Mouse (Mus musculus): Measurements from ENCODE around the gene Kat5.

The Kat5 gene

DNA sequence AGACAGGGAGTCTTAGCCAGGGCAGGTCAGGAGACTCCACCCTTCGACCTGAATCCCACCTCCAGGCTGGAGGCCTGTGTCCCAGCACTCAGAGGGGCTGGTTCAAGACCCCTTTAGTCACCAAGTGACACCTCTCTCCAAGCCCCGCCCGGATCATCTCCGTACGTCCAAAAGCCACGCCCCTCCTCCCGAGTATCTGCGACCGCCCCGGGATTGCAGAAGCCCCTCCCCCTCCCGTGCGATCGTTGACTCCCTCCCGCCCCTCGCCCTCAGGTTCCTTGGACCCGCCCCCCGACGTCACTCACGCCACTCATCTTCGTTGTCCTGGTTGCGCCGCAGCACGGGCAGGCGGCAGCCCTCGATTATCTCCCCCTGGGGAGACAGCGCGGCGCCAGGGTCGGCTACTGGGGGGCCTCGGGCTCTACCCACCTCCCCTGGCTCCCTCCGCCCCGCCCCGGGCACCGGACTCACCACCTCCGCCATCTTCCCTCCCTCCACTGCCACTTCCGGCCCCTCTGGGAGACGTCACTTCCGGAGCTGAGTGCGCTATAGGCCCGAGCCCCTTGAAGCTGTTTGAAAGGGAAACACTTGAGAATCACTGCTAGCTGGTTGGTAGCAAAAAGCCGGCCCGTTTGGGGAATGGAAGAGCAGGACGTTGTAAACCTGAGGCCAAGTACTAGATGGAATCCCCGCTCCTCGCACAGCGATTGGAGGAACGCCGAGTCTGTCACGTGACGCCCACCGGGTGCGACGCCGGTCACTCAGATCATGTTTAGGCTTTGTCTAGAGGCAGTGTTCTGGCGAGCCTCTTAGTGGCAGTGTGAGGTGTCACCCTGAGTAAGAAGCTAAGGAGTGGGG, at the start of gene Kat5:
Gene Kat5, minus strand, starts transcription at position 691 of the 858 bp plus-strand sequence.
- peak; percentile 93 for DNase-seq (ENCODE audit: low spot score in 2 of 2)

DNA sequence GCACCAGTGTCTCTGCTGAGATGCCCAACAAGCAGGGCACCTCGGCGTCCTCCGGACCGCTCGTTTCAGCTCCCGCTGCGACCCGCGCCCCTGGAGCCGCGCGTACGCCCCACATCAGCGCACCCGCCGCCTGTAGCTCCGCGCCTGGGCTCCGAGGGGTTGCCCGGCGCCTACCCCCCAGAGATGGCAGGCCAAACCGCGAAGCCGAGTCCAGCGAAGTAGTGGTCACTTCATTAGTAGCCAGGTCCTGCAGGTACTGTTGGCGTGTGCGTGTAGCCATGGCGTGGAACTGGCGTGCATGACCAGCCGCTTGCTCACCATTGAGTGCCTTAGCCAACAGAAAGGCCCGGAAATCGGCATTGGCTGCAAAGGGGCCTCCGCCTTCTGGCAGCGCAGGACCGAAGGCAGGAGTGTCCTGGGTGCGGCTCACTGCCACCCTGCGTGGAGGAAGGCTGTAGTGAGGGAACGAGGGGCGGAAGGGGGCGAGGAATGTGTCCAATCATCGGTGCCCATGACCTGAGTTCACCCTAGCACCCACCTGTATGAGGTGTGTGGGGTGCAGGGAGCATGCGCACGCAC, 44.8 kb upstream of the Kat5 start:
- DNase-seq (ENCODE audit: low spot score in 2 of 2), result no peak

DNA sequence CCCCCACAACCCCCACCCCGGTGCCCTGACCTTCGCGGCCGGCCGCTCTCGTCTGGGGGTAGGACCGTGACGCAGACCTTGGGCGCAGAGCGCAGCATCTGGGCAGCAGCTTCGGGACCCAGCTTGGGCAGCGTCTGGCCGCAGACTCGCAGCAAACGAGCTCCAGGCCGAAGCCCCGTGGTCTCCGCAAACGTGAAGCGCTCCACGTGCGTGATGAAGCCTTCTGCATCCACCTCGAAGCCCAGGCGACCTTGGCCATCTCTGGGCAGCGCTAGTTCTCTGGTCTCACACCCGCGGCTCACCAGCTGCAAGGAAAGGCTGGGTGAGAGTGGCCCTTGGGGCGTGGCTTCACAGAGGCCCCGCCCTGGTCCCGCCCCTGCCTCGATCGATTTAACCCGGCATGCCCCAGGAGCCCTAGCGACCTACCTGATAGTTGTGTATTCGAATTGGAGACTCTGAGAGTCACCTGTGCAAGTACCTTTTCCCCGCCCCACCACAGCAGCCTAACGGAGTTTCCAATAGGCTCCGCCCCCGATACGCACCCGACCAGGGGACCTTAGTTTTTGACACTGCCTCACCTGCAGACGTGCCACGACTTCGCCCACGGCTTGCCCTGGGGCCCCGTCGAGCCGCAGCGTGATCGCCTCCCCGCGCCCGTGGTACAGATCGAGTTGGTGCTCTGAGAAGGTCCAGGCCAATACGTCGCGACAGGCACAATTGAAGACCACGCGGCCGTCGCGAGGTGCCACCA, 44.1 kb upstream of the Kat5 start:
- no peak for DNase-seq (ENCODE audit: low spot score in 2 of 2)

DNA sequence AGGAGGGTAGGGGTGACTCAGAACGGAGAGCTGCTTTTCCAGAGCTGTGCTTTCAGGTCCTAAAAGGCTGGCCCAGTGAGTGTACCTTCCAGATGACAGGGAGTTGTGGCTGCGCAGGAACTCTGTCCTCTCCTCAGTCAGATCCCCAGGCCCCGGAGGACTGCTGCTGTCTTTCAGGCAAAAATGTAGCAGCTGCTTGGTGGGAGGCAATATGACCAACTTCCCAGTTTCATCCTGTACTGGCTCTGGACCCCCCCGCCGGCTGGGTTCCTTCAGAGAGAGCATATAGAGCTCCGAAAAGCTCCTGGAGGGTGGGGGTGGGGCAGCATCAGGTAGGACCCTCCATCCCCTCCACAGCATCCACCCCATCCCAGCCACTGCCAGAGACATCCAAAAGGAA, 42.5 kb upstream of the Kat5 start:
- DNase-seq (ENCODE audit: low spot score in 2 of 2), result no peak

DNA sequence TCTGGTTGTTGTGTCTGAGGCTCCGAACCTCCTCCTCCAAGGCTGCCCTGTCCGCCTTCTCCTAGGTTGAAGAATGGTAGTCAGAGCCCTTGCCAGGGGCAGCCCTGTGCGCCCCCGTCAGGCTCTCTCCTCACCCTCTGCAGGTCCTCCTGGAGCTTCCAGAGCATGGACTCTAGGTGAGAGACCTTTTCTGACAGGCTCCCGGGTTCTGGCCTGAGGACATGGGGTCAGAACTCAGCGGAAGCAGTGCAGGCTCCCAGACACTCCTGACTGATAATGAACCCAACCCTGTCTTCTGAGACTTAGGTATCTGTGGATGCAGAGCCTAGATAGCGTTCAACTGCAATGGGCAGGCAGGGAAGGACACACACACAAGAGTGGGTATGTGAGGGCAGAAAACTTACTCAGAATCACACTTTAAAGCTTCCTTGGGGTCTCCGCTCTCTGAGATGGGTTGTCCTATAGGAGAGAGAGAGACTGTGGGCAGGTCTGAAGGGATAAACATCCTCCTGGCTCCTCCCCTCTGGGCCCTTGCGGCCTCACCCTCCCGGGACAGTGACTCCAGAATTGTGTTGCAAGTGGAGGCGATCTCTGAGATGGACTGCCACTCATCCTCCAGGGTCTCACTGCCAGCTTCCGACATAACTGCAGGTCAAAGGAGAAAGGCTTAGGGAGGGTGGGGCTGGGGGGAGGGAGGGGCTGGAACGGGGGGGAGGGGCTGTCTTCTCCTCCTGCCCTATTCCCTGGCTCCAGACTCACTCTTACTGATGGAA, 41.7 kb upstream of the Kat5 start:
- no peak for DNase-seq (ENCODE audit: low spot score in 2 of 2)

DNA sequence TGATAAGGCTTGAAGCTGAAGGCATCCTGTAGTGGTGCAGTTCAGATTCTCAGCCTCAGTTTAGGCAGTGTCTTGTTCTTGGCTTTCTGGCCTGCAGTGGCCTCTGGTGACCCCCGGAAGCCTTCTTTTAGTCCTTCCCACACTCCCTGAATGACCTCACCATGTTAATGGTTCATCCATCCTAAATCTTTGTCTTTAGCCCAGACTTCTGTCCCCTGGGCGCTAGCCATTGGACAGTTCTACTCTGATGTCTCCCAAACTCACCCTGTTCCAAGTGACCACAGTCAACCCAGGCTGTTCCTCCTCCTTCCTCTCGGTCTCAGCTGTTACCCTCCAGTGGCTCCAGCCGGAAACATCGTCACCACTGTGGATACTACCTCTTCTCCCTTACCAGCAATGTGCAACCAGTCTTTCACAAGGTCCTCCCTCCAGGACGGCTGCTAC, 39.3 kb upstream of the Kat5 start:
- peak; percentile 21 to 22 for DNase-seq (ENCODE audit: low spot score in 2 of 2)

DNA sequence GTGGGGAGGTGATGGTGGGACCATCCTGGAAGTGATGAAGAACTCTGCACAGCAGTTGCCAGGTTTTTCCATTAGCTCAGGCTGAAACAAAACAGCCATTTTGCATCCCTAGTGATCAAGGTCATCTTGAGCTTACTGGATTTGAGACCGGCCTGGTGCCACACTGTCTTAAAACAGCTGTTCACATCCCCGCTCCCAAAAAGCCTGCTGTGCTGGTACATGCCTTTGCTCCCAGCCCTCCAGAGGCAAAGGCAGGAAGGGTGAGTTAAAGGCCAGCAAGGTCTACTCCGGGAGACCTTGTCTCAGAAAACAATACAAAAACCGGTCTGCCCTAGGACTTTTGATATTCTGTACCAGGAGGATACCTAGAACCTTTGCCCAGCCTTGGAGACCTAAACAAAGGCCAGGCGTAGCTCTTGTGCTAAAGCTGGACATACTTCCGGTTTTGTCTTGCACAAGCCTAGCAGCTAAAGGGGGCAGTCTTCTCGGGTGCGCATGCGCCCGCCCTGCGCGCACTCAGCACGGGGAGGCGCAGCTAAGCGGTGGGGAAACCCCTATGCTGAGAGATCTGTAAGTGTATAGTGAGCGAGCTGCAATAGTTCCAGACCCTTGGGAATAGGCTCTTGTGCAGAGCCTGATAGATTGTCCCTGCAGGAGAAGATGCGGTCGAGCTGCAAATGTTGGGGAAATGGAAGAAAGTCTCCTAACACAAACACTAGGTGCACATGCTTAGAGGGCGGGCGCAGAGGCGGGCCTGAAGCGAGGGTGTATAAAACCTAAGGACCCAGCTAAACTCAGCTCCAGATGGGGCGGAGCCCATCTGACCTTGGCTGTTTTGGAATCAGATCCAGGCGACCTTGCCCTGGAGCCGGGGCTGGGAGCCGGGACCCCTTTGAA, 38.6 kb upstream of the Kat5 start:
- DNase-seq (ENCODE audit: low spot score in 2 of 2), result peak; percentile 88

DNA sequence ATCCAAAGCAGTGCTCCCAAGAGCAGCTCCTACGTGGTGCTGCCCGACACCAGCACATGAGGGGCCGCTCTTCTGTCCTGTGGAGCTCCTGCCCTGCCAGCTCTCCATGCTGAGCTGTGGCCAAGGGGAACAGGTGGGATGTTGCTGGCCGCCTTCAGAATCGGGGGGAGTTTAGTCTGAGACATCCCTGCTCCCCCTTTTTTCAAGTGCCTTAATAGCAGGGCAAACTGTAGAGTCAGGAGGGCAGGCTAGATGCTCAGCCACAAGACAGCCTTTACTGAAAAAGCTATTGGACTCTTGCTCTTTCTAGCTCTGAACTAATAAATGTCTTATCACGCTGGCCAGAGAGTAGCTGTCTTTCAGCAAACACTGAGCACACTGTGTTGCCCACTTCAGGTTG, 37.8 kb upstream of the Kat5 start:
- DNase-seq (ENCODE audit: low spot score in 2 of 2), result no peak

DNA sequence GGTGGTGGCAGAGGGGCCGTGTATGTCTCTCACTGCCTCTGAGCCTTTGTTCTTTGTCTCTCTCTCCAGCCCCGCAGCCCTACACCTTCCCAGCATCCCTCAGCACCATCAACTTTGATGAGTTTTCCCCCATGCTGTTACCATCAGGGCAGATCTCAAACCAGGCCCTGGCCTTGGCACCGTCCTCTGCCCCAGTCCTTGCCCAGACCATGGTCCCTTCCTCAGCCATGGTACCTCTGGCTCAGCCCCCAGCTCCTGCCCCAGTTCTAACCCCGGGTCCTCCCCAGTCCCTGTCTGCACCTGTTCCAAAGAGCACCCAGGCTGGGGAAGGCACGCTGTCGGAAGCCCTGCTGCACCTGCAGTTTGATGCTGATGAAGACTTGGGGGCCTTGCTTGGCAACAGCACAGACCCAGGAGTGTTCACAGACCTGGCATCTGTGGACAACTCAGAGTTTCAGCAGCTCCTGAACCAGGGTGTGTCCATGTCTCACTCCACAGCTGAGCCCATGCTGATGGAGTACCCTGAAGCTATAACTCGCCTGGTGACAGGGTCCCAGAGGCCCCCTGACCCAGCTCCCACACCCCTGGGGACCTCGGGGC, 36.8 kb upstream of the Kat5 start:
- DNase-seq (ENCODE audit: low spot score in 2 of 2), result no peak

DNA sequence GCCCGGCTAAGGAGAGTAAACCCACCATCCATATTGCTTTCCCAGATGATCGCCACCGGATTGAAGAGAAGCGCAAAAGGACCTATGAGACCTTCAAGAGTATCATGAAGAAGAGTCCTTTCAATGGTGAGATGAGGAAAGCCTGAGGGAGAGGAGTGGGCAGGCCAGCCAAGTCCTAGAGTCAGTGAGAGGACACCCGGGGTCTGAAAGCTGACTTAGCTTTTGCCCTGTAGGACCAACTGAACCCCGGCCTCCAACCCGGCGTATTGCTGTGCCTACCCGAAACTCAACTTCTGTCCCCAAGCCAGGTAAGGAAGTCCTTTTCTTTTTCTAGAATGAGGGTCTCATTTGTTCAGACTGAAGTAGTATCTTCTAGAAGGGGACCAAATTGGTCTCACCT, 35.2 kb upstream of the Kat5 start:
- DNase-seq (ENCODE audit: low spot score in 2 of 2), result no peak

DNA sequence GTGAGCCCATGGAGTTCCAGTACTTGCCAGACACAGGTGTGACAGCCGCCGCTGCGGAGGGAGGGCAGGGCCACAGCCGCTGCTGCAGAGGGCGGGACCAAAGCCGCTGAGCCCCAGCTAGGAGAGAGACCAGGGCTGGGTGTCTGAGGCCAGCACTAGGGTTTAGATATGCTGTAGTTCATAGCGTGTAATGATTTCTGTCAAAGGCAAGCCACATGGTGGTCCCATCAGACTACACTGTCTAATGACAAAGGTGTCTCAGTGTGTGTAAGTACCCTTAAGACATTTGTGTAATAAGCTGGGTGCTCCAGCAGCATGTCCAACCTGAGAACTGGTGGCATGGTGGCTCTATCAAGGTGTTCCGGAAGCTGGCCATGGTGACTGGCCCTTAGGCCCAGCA, 31.6 kb upstream of the Kat5 start:
- DNase-seq (ENCODE audit: low spot score in 2 of 2), result no peak

DNA sequence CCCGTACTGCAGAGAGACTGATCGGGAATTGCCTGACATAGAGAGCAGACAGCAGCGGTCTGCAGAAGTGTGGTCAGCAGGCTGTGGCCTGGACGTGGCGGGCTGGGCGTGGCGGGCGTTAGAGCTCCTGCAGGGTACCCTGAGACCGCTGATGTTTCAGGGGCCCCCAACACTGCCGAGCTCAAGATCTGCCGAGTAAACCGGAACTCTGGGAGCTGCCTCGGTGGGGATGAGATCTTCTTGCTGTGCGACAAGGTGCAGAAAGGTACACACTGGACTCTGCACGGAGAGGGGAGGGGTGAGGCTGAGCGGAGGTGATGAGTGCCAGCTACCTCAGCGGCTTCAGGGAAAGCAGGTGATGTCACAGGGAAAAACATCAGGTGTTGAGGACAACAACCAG, 31.0 kb upstream of the Kat5 start:
- no peak for DNase-seq (ENCODE audit: low spot score in 2 of 2)

DNA sequence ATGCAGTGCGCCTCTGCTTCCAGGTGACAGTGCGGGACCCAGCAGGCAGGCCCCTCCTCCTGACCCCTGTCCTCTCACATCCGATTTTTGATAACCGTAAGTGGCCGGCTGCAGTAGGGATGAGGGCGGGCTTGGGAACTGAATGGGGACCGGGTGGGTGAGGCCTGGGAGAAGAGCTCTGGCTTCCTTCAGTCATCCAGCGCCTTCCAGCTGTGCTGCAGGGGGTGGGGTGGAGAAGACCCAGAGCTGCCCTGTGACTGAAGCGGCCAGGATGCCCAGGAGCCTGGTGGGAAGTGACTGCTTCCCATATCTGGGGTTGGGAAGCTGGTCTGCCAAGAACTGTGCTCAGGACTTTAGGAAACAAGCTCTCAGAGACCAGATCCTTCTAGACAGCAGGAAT, 30.3 kb upstream of the Kat5 start:
- DNase-seq (ENCODE audit: low spot score in 2 of 2), result no peak

DNA sequence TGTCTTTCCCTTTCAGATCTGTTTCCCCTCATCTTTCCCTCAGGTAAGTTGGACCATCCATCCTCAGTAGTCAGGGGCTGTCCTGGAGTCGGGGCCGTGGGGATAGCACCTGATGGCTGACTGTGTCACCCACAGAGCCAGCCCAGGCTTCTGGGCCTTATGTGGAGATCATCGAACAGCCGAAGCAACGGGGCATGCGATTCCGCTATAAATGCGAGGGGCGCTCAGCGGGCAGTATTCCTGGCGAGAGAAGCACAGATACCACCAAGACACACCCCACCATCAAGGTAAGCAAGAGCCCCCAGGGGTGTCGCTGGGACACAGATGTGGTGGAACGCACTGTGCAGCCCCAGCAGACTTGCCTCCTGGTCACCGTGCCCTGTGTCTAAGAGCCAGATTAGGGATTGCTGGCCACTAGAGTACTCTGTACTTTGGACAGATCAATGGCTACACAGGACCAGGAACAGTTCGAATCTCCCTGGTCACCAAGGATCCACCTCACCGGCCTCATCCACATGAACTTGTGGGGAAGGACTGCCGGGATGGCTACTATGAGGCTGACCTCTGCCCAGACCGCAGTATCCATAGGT, 28.5 kb upstream of the Kat5 start:
- no peak for DNase-seq (ENCODE audit: low spot score in 2 of 2)

DNA sequence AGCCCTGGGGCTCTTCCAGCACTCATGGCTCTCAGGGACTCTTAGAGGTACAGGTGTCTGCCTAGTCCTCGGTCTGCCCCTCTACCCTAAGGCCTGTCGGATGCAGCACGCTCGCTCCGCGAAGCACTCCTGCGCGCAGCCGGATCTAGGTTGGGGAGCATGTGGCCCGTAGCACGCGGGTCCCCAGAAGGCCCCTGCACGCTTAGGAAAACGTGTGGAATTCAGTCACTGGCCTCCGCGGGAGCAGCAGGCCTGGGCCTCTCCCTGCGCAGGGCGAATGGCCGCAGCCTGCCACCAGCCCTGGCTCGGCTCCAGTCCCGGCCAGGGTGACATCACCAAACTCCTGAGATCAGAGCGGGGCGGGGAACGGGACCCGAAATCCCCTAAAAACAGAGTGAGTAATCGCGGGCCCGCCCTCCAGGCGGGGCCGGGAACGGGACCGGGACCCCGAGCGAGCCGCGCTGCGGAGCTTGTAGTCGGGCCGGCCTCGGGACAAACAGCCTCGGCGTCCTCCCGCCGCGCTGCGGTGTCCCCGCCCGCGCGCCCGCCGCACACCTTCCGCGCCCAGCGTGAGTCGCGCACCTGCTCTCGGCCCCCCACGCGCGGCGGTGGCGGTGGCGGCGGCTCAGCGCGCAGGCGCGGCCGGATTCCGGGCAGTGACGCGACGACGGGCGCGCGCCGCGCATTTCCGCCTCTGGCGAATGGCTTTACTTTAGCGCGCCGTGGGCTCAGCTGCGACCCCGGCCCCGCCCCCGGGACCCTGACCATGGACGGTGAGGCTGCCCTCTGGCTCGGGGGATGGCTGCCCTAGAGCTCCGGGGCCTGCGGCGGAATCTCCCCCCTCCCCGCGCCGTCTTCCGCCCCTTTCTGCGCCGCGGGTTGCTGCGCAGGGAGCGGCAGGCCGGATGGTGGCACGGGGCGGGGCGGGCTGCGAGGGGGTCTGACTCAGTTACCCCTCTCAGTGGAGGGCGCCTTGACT, 27.3 kb upstream of the Kat5 start, which contains the start of gene Rela:
Gene Rela, plus strand, starts transcription at position 415 of the 979 bp plus-strand sequence.
- DNase-seq (ENCODE audit: low spot score in 2 of 2), result peak; percentile 88 to 90

DNA sequence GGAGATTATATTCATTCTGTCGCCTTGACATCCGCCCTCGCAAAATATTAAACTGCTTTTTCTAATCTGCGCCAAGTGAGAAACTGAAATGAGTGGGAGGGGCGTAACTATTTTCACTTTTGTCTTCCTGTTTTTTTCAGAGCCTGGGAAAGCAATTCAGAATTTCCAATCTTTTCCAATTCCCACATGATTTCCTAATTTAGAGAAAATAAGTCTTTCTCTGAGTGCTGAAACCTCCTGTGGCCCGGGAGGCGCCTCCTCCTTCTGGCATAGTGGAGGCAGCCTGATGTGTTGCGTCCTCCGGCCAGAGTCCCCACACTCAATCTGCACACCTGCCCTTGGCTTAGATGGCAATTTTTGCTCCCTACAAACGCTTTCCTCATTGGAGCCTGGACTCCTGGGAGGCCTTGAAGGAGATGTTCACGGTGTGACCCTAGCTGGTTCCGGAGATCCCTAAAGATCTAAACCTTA, 26.6 kb upstream of the Kat5 start:
- DNase-seq (ENCODE audit: low spot score in 2 of 2), result peak in 1 of 2 experiments; percentile 33

DNA sequence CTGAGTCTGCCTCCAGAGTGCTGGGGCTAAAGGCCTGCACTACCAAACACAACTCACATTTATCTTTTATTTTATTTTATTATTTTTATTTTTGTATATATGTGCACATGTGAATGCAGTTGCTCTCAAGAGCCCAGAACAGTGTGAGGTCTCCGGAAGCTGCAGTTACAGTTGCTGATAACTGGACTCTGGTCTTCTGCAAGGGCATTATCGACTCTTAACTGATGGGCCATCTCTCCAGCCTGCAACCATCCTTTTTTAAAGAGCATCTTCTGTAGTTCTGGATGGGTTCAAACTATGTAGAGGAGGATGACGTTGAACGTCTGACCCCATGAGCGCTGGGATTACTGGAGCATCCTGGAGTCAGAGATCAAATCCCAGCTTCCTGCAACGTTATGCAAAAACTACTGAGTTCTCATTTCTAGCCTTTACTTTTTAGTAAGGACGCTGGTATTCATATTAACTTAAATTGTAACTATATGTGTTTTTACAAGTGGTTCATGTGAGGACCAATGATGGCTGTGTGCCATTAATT, 26.1 kb upstream of the Kat5 start:
- DNase-seq (ENCODE audit: low spot score in 2 of 2), result no peak

DNA sequence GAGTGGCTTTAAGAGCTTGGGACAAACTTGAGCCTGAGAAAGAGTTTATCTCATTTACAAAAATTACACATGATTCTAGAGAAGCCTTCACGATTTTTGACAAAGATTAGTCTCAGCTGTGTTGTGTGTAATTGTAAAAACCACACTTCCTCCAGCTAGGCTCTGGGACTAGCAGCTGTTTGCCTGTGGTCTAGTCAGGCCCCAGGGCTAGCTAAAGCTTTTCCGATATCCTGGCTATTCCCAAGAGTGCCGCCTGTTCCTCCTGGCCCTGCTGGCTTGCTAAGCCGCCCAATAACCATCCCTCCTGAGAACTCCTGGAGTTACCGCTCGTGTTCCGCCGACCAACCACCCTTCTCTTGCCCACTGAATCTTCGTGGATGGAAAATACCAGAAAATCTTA, 22.1 kb upstream of the Kat5 start:
- DNase-seq (ENCODE audit: low spot score in 2 of 2), result no peak
